Mouse (Mus musculus) kidney, adult 8-10 months (tissue): ENCODE results near the gene Arid2.
"Not testable (repeated sequence)": the region's sequence is repeated elsewhere in the genome, so short reads cannot be mapped to it uniquely, and the experiment has no call there.

Experiments used
- DNase-seq, 2 experiments: peaks; one replicate each; pipeline ENCODE4 v3.0.0; 2022

The Arid2 gene

DNA sequence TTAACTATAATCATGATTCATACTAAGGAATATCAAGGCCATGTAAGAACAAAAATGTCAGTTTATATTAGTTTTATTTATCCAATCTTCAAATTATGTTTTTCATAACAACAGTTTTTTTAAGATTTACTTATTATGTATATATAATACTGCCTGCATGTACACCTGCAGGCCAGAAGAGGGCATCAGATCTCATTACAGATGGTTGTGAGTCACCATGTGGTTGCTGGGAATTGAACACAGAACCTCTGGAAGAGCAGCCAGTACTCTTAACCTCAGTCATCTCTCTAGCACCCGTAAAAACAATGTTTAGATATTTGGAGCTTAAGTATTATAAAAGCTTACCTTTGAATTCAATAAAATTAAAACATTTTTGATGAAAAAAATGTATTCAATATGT is 146.9 kb downstream of the Arid2 start:
- no peak for DNase-seq

DNA sequence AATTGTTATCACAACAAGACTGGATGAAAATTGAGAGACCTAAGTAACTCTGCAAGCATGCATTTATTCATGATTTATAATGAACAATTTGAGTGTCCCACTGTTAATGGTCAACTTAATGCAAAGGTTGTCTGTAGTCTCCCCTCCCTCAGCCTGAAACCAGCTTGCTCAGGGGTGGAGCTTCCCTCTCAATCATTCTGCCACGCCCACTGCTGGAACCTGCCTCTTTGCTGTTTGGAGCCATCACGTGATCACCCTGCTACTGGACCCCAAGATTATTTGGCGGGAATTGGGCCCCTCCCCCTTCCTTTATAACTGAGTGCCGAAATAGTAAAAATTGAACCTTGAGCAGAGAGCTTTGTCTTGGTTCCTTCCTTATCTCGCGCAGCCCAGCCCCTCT is 154.2 kb downstream of the Arid2 start:
- DNase-seq = not testable (repeated sequence)

DNA sequence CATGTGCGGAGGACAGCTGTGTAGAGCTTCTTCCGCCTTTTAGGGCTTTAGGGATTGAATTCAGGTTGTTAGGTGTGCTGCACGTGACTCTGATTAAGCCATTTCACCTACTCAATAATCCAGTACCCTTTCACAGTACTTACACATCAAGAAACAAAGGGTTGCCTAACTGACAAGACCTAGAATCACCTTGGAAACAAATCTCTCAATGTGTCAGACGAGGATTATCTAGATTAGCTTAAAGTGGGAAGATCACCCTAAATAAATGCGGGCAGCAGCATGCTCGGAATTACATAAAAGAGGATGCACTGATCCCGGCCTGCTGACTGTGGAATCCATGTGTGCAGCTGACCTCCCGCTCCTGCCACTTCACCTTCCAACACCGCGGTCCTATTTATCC is 159.5 kb downstream of the Arid2 start:
- DNase-seq = no peak

DNA sequence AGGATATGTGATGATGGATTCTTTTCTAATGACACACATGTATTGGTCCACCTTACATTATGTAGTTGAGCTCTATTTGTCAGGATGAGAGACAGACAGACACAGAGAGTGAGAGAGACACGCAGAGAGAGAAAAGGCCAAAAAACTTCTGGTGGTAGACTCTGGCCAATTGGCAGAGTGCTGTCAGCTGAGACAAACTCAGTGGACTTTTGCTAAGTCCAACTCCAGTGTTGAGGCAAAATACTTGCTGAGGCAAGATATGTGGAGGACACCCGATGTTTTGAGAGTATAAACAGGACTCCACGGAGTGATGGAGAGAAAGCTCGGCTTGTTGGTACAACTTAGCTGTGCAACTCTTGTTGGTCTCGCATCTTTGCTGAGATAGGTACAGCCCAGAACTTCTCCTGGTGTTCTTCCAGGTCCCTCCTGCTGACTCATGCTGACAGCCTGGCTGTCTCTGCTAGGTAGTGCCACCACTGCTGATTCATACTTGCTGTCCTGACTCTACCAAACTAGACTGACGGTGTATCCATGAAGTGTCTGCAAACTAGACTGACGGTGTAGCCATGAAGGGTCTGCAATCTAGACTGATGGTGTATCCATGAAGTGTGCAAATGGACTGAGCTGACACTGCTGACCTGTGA is 161.5 kb downstream of the Arid2 start:
- peak in 1 of 2 experiments; percentile 34 for DNase-seq

DNA sequence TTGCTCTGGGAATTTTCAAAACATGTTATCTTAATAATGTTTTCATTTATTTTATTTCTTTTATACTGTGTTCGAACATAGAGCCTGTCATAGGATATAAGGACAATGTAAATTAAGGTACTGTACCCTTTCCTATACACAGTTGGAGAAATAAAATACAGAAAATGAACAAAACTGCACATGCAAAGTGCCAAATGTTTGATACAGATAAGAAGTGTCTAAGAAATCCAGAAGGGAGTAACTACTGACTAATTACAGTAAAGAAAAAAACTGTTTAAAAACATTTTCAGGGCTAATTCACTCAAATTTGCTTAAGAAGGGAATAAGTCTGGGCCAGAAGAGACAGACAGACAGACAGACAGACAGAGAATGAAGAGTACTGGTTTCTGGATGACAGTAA is 166.0 kb downstream of the Arid2 start:
- no peak for DNase-seq
